Mouse (Mus musculus): Measurements from ENCODE around the gene Dcpp1.

Dcpp1 gene

DNA sequence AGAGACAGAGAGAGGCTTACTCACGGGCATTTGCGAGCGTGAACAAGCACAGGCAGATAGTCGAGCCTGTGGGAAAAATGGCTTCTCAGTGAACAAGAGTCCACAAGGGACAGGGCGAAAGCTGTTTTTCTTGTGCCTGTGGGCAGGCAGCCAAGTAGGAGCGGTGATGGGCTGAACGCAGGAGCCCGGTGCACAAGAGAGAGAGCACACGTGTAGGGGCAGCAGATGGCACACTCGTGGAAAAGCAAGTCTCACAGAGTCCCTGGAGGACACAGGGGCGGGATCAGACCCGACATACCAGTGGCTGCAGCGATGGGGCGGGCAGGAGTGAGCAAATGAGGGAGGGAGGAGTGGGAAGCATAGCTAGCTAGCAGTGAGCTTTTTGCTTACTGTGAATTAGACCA lies 44.4 kb downstream of the Dcpp1 start:
- peak; percentile 55 for DNase-seq (ENCODE audit: low read depth, low spot score)

DNA sequence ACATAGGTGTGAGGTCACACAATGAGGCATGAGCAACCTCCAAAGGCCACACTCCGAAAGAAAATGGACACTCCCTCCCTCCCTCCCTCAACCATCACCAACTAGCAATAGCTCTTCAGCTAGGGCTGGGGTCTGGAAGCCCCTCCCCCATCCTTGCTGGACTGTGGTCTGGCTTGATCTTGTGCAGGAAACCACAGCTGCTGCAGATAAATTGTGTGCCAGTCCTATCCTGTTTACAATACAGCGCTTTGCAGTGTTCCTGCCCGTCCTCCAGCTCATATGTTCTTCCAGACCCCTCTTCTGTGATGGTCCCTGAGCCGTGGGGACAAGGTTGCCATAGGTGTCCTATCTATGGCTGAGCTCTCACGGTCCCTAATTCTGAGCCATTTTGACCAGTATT lies 50.5 kb downstream of the Dcpp1 start:
- DNase-seq (ENCODE audit: low read depth, low spot score): no peak
